Mouse (Mus musculus) frontal cortex, adult 2 months (tissue): ENCODE results near the gene Tcp11l2. TPM values are rescaled to one million over a fixed set of nuclear protein-coding genes. Genes with fewer than 3 reads are reported as not detected.

Experiments used
- DNase-seq, 2 experiments: peaks; one replicate each; pipeline ENCODE4 v3.0.0; 2022; ENCODE audit warnings: low spot score in 1 of 2; ENCODE audit errors: extremely low spot score in 1 of 2
- polyA plus RNA-seq: library from polyadenylated mRNA; depleted of rRNA; stranded (reverse); fragments of >200 nt; gene quantifications from 2 replicates; pipeline ENCODE4 v1.2.3, GENCODE M21; 2012; rRNA removed

The Tcp11l2 gene
- polyA plus RNA-seq, 1 experiment = 40.2 TPM

GRCm38 (mm10) chr10:84646506-84647102, 70.2 kb downstream of the Tcp11l2 start:
- DNase-seq = peak; percentile 55 to 83

GRCm38 (mm10) chr10:84647264-84647663, 70.8 kb downstream of the Tcp11l2 start:
- no peak for DNase-seq

- no peak for DNase-seq
Observed at GRCm38 (mm10) chr10:84648911-84649310, 72.5 kb downstream of the Tcp11l2 start.

- DNase-seq = no peak
Observed at GRCm38 (mm10) chr10:84654029-84654428, 77.6 kb downstream of the Tcp11l2 start.

DNA sequence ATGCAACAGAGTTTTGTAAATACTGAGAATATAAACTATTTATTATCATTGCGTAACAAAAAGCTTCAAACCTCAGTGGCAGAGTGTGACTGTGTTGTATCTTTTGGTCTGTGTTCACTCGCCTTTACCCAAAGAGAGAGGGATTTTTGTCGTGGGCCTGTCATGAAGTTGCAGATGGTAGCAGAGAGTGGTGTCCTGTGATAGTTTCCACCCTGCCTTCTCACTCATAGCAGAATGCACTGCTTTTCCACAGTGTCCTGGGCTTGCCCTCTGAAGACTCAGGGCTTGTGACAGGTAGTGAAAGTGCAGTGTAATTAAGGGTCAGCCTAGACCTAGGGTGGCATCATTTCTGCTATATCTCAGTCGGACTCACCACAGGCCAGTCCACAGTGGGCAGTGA, 78.3 kb downstream of the Tcp11l2 start:
- no peak for DNase-seq

- DNase-seq = no peak
Observed at GRCm38 (mm10) chr10:84656618-84657017, 80.2 kb downstream of the Tcp11l2 start.

- no peak for DNase-seq
Observed at GRCm38 (mm10) chr10:84657437-84658087, 81.1 kb downstream of the Tcp11l2 start.

- DNase-seq = no peak
Observed at GRCm38 (mm10) chr10:84658088-84658848, 81.8 kb downstream of the Tcp11l2 start.

DNA sequence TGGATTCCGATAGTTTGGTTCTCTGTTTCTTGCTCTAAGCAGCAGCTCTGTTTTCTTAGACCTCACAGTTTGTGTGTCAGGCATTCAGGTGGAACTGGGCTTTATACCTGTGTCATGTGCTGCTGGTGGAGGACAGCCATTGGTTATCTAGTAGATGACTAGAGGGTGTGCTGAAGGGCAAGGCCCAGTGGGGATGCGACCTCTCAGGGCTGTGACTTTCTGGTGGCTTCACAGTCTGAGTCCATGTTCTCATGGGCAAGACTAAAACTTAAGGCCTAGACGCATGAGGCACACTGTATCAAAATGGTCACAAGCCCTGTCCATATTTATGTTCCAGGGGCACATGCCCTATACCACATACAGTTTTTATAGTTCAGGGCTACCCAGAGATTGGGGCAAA, 82.9 kb downstream of the Tcp11l2 start:
- DNase-seq = no peak

- no peak for DNase-seq
Observed at GRCm38 (mm10) chr10:84662138-84662537, 85.7 kb downstream of the Tcp11l2 start.

Other genes starting within 250 kb of the Tcp11l2 start
- 23.4 and 24.2 TPM in 2 replicates for gene Nuak1, start 136.0 kb upstream of the Tcp11l2 start, polyA plus RNA-seq
- 14.2 and 15.8 TPM in 2 replicates for gene Ckap4, start 42.6 kb upstream of the Tcp11l2 start, polyA plus RNA-seq
- 8.1 and 8.3 TPM in 2 replicates for gene Polr3b, start 45.7 kb downstream of the Tcp11l2 start, polyA plus RNA-seq
- 13.0 and 13.1 TPM in 2 replicates for gene Rfx4, start 179.4 kb downstream of the Tcp11l2 start, polyA plus RNA-seq